Mouse (Mus musculus) B cell, adult (primary cell): Measurements from ENCODE around the gene Eif4a1. TPM values are rescaled to one million over a fixed set of nuclear protein-coding genes. Genes with fewer than 3 reads are reported as not detected.

ENCODE experiments used
- total RNA-seq: library from RNA; stranded (reverse); gene quantifications from 4 replicates; pipeline ENCODE4 v1.2.4, GENCODE M21; 2023; ENCODE audit not compliant: inconsistent age

Eif4a1 gene
- 670 to 697 TPM (median 692 TPM) in 4 replicates for total RNA-seq

DNA sequence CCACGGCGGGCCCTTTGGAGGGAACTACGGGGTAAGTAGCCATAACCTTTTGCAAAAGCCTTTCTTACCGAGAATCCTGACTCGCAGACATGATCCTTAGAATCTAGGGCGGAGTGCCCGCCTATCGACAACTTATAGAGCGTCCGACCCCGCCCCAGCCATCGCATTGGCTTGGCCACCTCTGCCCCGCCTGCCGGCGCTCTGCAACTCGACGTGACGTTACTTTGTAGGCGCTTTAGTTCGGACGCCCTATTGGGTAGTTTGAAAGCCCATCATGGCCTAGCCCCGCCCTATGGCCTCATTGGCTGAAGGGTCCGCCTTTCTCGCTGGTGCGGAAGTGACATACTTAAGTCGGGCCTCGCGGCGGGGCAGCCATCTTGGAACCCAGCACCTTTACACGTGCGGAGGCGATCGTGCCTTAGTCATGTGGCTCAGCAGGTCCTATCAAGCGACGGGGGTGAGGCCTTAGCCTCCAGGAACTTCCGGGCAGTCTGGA is at the start of gene Eif4a1:
TSS of gene Eif4a1 (minus strand) at position 213 of the 496 bp plus-strand sequence.

DNA sequence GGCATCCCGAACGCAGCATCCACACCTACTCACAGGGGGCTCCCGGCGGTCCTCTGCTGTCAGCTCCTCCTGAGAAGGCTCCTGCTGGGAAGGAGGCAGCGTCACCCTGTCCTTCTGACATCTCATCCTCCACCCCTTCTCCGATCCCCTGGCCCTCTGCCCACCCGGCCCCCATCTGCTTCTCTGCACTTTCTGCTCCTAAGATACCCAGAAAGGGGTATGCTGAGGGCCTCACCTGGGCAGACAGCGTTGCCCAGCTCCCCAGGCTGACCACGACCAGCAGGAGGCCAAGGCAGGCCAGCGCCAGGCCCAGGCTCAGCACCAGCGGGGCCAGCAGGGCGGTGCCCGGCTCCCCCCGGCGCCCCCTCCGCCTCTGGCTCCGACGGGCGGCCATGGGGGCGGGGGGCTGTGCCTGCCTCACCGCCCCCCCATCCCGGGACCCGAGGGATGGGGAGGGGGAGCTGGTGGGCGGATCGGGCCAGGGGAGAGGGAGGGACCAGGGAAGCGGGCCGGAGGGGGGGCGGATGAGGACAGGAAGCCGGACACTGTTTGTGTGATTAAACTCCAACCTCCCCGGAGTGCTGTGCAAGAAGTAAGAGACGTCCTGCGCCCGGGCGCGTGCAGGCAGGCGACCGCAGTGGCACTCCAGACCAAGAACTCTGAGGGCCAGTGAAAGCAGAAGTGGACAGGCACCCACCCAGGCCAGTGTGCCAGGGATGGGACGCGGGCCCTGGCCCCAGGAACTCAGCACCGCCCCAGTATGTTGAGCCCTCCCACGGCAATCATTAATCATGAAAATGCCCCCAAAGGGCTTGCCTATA is 23.3 kb upstream of the Eif4a1 start, which contains the start of the genes Tnfsf12 and Tnfsfm13:
TSS of gene Tnfsf12 (minus strand) at position 489 of the 821 bp plus-strand sequence.
TSS of gene Tnfsfm13 (minus strand) at position 738 of the 821 bp plus-strand sequence.

DNA sequence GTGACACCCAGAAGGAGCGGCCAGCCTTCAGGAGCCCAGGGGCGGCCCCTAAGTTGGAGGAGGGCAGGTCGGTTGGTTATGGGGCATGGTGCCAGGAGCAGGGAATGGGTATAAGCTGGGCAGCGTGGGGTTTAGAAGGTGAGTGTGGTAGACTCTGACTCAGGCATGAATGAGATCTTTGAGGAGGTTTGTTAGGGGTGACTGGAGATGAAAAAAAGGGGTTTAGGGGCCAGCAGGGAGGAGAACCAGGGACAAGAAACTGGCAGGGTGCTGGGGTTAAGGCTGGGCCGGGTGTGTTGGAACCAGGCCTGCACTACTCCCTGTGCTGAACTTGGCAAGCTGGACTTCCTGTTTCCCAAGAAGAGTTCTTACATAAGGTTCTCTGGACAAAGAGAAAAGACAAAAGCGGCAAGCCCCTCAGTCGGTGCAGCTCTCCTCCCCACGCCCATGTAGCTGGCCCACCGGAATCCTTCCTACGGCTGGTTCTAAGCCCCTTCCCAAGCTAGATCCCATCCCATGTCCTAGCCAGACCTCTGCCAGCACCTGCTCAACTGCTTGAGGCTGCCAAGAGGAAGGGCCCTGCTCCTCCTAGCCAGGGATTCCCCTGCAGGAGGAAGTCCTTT is 13.4 kb upstream of the Eif4a1 start, which contains the start of gene Tnfsf13:
TSS of gene Tnfsf13 (minus strand) at position 259 of the 623 bp plus-strand sequence.

DNA sequence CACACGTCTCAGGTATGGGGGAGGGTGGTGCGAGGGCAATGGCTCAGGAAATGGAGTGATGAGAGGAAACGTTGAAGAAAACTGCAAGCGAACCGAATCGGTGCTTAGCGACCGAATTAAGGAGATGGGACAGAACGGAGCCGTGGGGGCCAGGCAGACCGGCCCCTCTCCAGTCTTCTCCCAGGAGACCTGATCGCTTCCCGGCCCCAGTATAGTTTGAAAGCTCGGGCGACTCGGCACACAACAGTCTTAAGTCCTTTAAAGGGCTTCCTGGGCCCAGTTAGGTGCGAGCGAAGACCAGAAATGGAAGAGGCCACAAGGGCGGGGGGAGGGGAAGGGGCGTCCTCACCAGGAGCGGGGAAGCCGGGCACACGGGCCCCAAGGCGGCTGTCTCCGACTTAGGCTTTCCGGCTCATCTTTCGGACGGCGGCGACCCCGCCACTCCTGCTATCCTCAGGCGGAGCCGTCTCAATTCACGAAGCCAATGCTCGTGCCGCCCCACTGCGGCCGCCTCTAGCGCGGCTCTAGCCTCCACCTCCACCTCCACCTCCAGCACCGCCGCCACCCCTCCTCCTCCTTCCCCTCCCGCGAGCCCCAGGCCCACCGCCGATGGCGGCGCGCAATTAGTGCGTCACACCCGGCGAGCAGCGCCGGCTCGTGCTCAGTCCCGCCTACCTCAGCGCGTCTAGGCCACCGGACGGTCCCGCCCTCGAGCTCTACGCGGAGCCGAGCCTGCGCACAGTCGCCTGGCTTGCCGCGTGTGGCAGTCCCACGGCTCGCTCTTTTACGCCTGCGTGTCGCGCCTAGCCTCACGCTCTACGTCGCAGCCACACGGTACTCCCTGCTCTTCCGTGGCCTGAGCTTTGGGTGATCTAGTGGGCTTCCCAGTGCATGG is 9.3 kb upstream of the Eif4a1 start, which contains the start of gene Senp3:
TSS of gene Senp3 (minus strand) at position 771 of the 895 bp plus-strand sequence.

DNA sequence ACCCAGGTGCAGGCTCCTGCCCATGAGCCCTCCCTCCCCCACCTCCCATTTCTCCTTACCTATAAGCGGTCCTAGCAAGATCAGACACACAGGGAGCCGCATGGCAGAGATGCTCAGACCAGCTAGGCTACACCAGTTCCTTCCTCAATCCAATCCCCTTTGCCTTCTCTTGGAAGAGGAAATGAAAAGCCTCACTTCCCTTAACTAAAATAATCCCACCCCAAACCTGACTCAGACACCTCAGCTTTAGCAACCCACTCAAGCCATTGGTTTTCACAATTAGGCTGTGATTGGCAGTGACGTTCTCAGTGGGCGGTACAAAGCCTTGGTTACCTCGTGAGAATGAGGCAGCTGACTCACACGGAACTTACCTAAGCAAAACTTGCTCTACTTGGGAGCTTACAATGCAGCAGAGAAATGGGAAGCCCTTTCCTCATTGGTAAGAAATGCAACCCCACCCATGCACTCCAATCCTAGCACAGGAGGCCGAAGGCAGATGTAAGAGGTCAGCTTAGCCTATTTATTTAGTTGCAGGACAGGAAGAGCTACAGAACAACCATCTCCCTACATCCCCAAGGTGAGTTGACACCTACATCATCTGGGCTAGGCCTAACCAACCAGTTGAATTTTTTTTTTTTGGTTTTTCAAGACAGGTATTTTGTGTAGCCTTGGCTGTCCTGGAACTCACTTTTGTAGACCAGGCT is 6.1 kb downstream of the Eif4a1 start, which contains the start of gene Cd68:
TSS of gene Cd68 (minus strand) at position 193 of the 704 bp plus-strand sequence.

DNA sequence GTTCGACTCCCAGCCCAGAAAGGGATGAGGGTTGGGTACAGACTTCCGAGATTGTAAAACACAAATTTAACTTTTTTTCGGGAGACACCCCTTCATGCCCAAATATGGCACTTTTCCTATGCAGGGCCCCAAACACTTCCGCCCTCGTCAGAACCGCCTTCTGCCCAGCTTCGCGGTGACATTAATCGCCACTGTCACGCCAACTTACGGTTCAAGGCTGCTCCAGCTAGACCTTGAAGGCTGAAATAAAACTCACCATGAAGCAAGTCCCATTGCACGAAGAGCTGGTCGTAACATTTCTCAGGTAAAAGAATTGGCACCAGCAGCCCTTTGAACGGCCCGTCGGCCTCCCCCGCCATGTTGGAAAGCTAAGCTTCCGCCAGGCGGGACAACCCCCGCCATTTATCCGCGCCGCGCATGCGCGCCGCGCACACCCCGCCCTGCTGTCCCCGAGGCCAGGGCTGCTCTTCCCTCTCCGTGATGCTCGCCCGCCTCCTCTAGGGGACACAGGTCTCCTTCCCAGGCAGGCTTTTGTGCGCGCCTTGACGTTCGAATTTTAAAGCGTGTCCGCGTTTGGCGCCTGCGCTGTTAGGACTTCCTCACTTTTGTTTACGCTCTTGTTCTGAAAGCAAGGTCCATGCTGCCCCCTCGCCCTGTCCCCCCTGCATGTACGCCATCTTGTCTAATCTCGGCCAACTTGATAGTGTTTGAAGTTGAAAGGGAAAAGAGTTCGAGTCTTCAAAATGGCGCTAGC is 9.8 kb downstream of the Eif4a1 start, which contains the start of gene Mpdu1:
TSS of gene Mpdu1 (minus strand) at position 430 of the 754 bp plus-strand sequence.

DNA sequence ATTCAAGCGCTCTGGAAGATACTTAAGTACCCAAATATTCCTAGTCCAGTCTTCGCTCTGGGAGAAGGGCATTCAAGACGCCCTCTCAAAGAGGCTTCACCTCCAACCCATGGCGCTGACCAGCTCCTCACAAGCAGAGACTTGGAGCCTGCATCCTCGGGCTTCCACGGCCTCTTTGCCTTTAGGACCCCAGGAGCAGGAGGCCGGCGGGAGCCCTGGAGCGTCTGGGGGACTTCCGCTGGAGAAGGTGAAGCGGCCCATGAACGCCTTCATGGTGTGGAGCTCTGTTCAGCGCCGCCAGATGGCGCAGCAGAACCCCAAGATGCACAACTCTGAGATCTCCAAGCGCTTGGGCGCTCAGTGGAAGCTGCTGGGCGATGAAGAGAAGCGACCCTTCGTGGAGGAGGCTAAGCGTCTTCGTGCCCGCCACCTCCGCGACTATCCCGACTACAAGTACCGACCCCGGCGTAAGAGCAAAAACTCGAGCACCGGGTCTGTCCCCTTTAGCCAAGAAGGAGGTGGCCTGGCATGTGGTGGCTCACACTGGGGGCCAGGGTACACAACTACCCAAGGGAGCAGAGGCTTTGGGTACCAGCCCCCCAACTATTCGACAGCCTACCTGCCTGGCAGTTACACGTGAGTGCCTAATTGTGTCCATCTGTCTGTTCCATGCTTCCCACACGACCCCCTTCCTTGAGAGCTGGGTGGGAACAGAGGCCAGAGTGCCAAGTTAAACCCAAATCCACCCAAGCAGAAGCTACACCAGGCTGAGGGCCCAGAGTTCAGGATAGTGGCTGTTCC is 16.8 kb downstream of the Eif4a1 start, which contains the start of gene Sox15:
TSS of gene Sox15 (plus strand) at position 51 of the 801 bp plus-strand sequence.

DNA sequence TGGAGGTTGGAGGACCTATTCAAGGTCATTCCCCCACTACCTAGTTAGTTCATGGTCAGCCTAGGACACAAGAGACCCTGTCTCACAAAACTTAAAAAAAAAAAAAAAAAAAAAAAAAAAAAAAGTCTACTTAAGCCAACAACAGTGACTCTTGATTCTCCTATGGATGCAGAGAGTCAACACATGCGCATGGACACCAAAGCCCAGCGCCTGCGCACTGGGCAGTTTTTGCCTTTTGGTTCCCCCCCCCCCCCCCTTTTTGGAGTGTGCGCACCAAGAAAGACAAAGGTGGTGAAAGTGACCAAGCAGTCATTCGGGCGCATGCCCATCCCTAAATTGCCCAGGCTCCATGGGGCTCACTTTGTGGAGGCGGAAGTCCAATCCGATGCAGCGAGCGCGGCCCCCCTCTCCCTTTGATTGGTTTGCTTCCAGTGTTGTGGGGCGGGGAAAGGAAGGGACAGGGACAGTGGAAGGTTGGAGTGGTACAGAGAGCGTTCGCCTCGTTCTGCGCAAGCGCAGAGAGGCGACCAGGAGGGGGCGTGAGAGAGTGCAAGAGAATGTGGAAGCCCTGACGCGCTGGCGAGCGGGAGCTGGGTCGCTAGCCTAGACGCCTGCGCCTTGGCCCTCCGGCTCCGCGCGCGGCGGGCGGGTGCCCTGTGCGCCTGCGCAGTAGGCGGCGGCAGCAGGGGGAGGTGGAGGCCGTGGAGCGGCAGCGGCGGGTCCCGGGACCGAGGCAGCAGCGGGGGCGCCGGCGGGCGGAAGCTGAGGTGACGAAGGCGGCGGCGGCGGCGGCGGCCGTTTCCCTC is 39.7 kb downstream of the Eif4a1 start, which contains the start of gene Fxr2:
TSS of gene Fxr2 (plus strand) at position 707 of the 806 bp plus-strand sequence.

DNA sequence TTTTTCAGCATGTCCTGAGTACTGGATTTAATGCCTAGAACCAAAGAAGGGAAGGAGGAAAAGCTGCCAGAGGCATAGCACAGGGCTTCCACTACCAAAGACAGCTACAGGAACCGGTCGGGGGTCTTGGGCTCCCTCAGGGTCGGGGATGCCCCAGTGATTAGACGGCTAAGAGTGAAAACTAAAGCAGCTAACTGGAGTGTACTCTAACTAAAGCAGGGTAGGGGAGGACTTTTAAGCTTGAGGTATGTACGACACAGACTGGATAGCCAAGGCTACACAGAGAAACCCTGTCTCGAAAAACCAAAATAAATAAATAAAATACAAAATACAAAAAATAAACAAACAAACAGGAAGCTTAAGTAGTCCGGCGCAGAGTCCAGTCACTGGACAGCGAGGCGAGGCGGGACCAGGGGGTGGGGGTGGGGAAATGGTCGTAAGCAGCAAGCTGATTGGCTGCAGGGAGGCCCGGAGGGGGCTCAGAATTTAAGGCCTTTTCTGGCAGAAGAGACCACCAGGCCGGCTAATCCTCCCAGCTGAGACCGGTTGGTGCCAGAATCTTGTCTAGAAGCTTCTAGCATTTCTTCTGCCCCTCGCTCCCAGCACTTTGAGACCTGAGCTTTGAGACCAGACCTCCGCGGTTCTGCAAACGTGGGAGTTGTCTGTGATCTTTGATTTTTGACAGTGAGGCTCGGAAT is 50.5 kb downstream of the Eif4a1 start, which contains the start of gene Sat2:
TSS of gene Sat2 (plus strand) at position 454 of the 698 bp plus-strand sequence.

DNA sequence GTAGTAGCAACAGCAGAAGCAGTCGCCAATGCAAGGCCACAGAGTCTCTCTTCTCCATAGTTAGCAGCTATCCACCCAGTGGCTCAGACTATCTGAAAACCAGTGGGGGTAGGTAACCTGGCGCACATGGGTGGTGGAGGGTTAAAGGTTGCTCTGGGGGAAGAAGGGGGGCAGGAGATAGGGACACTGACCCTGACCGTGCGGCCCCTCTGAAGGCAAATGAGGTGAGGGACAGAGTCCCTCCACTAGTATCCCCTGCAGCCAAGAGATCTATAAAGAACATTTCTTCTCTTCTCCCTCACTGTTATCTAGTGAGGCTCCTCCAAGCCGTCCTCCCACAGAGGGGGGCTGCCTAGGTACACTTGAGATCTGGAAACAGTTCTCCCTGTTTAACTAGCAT is 54.4 kb downstream of the Eif4a1 start, which contains the start of gene Shbg:
TSS of gene Shbg (minus strand) at position 101 of the 400 bp plus-strand sequence.

Other genes starting within 250 kb of the Eif4a1 start
- gene Dnah2, start 123.3 kb downstream of the Eif4a1 start, total RNA-seq = not detected in 4 replicates
- gene Efnb3, start 112.2 kb downstream of the Eif4a1 start, total RNA-seq = 0.36 to 0.93 TPM (median 0.45 TPM) in 4 replicates
- gene Wrap53, start 92.2 kb downstream of the Eif4a1 start, total RNA-seq = 11.6 to 16.8 TPM (median 11.9 TPM) in 4 replicates
- gene Trp53, start 92.1 kb downstream of the Eif4a1 start, total RNA-seq = 130 to 136 TPM (median 131 TPM) in 4 replicates
- gene Atp1b2, start 66.5 kb downstream of the Eif4a1 start, total RNA-seq = 0.33 TPM in 1 of 4 replicates, not detected in the others
- gene Shbg, start 54.5 kb downstream of the Eif4a1 start, total RNA-seq = not detected in 4 replicates
- gene Sat2, start 50.4 kb downstream of the Eif4a1 start, total RNA-seq = not detected in 4 replicates
- 76.8 to 83.1 TPM (median 77.8 TPM) in 4 replicates for gene Fxr2, start 39.4 kb downstream of the Eif4a1 start, total RNA-seq
- gene Sox15, start 17.1 kb downstream of the Eif4a1 start, total RNA-seq = 0.84 TPM in 1 of 4 replicates, not detected in the others
- gene Mpdu1, start 9.8 kb downstream of the Eif4a1 start, total RNA-seq = 58.0 to 71.6 TPM (median 63.0 TPM) in 4 replicates
- 11.8 to 14.7 TPM (median 12.5 TPM) in 4 replicates for gene Cd68, start 6.3 kb downstream of the Eif4a1 start, total RNA-seq
- 108 to 153 TPM (median 136 TPM) in 4 replicates for gene Senp3, start 9.7 kb upstream of the Eif4a1 start, total RNA-seq
- gene Tnfsf13, start 13.4 kb upstream of the Eif4a1 start, total RNA-seq = 0.32 TPM in 1 of 4 replicates, not detected in the others
- gene Tnfsf12, start 23.4 kb upstream of the Eif4a1 start, total RNA-seq = 0.51 TPM in 1 of 4 replicates, not detected in the others
- gene Tnfsfm13, start 23.7 kb upstream of the Eif4a1 start, total RNA-seq = 0.45 to 0.78 TPM in 2 of 4 replicates, not detected in the others
- gene Polr2a, start 86.2 kb upstream of the Eif4a1 start, total RNA-seq = 231 to 244 TPM (median 242 TPM) in 4 replicates
- not detected in 4 replicates for gene Slc35g3, start 89.5 kb upstream of the Eif4a1 start, total RNA-seq
- 52.3 to 57.6 TPM (median 54.5 TPM) in 4 replicates for gene Zbtb4, start 93.5 kb upstream of the Eif4a1 start, total RNA-seq
- gene Chrnb1, start 123.5 kb upstream of the Eif4a1 start, total RNA-seq = 8.3 to 11.3 TPM (median 10.1 TPM) in 4 replicates
- gene Fgf11, start 129.4 kb upstream of the Eif4a1 start, total RNA-seq = 0.16 to 0.27 TPM in 2 of 4 replicates, not detected in the others
- not detected in 4 replicates for gene Tmem102, start 133.2 kb upstream of the Eif4a1 start, total RNA-seq
- not detected in 4 replicates for gene Gm39566, start 142.9 kb upstream of the Eif4a1 start, total RNA-seq
- gene Spem2, start 146.0 kb upstream of the Eif4a1 start, total RNA-seq = not detected in 4 replicates
- not detected in 4 replicates for gene Spem1, start 149.8 kb upstream of the Eif4a1 start, total RNA-seq
- gene Nlgn2, start 165.4 kb upstream of the Eif4a1 start, total RNA-seq = 0.24 to 1.3 TPM (median 0.59 TPM) in 4 replicates
- 30.9 to 38.6 TPM (median 37.0 TPM) in 4 replicates for gene Tmem256, start 166.1 kb upstream of the Eif4a1 start, total RNA-seq
- gene Plscr3, start 174.0 kb upstream of the Eif4a1 start, total RNA-seq = 9.8 to 13.0 TPM (median 11.5 TPM) in 4 replicates
- gene Tnk1, start 186.3 kb upstream of the Eif4a1 start, total RNA-seq = not detected in 4 replicates
- gene Tmem95, start 205.6 kb upstream of the Eif4a1 start, total RNA-seq = not detected in 4 replicates
- 1.8 to 2.3 TPM (median 2.0 TPM) in 4 replicates for gene Kctd11, start 209.0 kb upstream of the Eif4a1 start, total RNA-seq
- 477 to 556 TPM (median 497 TPM) in 4 replicates for gene Acap1, start 223.1 kb upstream of the Eif4a1 start, total RNA-seq
- 2.1 to 2.7 TPM (median 2.3 TPM) in 4 replicates for gene 2810408A11Rik, start 228.6 kb upstream of the Eif4a1 start, total RNA-seq
- 55.7 to 74.4 TPM (median 62.8 TPM) in 4 replicates for gene Neurl4, start 228.6 kb upstream of the Eif4a1 start, total RNA-seq
- 138 to 159 TPM (median 142 TPM) in 4 replicates for gene Gps2, start 241.5 kb upstream of the Eif4a1 start, total RNA-seq
- 362 to 387 TPM (median 377 TPM) in 4 replicates for gene Eif5a, start 249.5 kb upstream of the Eif4a1 start, total RNA-seq